Mouse (Mus musculus) bone marrow macrophage, adult 2 months (primary cell): ENCODE results near the gene Lhfpl2.

Experiments
- CTCF ChIP-seq: IDR thresholded peaks from 2 replicates; pipeline ENCODE4 v1.5.1; 2012; ENCODE audit warnings: low read depth, mild to moderate bottlenecking, low read length, moderate library complexity
- POLR2A ChIP-seq: IDR thresholded peaks from 2 replicates; pipeline ENCODE4 v1.6.1; 2012; ENCODE audit warnings: mild to moderate bottlenecking, low read depth, low read length, borderline replicate concordance

GRCm38 (mm10) chr13:94061256-94061877 is 3.8 kb downstream of the Lhfpl2 start:
- TF ChIP-seq CTCF (no peak), POLR2A (no peak)
